Mouse (Mus musculus) lung, postnatal 25 days (tissue): ENCODE results near the gene Cnpy1.

ENCODE experiments used
- DNase-seq: peaks from one replicate; pipeline ENCODE4 v3.0.0; 2022; ENCODE audit warnings: low spot score

Gene Cnpy1

DNA sequence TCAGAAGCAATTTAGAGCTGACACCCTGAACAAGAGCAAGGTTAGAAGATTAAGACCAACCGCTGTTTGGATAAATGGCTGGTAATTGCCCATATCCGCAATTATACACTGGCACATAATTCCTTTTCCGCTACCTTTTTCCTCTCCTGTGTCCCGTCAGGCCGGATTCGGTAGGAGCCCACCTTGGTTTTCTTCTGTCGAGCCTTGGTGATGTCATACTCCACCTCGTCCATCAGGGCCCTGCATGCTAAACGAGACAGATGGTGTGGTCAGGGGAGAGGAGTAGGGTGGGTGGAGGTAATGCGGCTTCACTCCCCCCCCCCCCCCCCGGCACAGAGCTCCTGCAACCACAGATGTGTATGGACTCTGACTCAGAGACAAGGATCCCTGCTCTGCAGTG lies at the start of gene Cnpy1:
Gene Cnpy1 (minus strand): TSS at position 233 of the 400 bp plus-strand sequence.
- DNase-seq = no peak

DNA sequence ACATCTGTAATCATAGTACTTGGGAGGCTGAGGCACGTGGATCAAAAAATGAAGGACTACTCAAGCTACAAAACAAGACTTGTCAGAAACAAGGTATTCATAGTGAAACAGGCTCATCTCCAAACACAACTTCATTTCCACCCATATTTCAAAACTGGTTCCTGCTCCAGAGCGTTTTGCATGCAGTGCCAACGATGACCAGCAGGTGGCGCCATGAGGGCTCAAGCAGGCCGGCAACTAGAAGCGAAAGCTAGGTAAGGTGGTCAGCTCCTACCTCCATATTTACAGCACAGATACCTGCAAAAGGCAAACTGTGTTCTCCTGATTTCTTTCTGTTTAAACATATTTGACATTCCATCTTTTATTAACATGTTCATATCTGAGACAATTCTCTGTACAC lies 48.4 kb upstream of the Cnpy1 start:
- peak; percentile 84 for DNase-seq

DNA sequence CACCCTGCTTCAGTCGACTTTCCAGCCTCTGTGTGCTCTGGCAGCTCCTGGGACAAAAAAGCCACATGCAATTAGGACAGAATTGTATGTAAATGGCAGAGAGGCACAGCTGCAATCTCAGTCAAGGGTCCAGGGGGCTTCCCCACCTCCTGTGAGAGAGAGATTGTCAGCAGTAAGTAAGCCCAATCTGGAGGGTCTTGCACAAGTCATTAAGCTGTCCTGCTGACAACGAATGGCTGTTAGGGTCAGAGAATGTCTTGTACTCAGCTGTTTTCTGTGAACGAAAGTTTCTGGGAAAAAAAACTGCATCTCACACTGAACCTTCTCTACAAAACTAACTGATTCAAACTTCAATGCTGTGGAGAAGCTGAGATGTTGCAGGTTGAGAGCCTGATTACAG lies 46.7 kb upstream of the Cnpy1 start:
- no peak for DNase-seq

DNA sequence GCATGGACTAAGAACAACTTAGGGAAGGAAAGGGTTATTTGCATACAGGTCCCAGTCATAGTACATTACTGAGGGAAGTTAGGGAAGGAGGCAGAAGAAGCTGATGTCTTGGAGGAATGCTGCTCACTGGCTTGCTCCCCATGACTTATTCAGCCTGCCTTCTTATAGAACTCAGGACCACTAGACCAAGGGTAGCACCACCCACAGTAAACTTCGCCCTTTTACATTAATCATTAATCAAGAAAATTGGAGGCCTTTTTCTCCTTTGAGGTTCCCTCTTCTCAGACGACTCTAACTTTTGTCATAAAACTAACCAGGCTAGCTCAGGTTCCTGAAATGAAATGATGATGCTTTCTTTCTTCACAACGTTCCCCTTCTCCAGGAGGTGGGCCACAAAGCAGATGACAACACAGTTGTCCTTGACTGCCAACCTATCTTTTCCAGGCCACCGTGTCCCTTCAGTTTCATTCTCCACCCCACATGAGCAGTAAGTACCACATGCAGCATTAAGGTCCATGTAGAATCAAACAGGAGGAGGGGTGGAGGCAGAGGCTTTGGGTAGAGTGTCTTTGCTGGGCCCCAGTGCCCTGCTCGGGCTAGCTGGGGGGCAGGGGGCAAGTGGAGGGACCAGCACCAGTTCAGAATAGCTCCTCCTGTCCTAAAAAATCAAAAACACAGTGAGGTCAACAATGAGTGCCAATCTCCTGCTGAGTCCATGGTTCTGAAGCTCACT lies 45.7 kb upstream of the Cnpy1 start:
- DNase-seq = no peak

DNA sequence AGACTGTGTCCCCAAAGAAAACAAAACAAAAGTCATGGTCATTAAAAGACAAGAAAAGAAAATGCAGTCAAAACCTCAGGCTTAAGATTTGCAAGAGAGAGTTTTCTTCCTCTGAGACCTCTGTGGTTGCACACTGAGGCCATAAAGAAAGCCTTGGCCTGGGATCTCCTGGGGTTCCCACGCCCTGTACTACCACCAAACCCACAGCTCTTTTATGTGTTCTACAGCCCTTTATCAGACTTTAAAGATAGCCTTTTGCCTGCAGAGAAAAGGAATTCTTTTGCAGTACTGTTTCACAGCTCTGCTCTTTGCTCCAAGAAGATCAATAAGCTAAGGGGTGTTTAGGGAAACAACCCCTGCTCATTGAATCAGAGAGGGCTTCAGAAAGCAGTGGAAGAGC lies 45.0 kb upstream of the Cnpy1 start:
- DNase-seq = no peak

DNA sequence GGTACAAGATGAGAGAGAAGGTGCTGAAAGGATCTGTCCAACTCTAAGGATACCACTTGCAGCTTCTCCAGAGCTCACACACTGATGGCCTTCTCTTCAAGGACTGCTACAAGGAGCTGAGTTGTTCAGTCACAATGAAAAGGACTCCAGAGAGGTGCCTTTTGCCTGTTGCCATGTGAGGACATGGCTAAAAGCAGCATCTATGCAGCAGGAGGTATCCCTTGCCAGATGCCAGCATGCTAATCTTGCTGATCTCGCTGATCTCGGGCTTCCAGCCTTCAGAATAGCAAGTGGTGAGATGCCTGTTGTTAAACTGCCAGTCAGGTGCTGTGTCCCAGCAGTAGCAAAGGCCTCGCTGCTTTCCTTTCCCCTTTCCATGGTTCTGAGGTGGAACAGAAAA lies 43.5 kb upstream of the Cnpy1 start:
- DNase-seq = no peak

DNA sequence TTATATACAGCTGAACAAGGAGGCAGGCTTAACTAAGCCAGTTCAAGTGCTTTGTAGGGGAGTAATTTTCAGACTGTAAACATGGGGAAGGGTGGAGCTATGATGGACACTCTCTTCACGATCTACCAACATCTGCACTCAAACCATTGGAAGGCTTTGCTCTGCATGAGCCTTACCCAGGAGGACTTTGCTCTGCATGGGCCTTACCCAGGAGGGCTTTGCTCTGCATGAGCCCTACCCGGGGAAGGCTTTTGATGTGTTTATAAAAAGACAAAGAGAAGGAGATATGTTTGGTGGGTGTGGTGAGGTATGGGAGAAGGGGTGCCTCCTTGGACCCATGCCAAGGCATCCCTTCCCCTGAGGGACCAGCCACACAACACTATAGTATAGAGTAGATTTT lies 31.7 kb upstream of the Cnpy1 start:
- no peak for DNase-seq

DNA sequence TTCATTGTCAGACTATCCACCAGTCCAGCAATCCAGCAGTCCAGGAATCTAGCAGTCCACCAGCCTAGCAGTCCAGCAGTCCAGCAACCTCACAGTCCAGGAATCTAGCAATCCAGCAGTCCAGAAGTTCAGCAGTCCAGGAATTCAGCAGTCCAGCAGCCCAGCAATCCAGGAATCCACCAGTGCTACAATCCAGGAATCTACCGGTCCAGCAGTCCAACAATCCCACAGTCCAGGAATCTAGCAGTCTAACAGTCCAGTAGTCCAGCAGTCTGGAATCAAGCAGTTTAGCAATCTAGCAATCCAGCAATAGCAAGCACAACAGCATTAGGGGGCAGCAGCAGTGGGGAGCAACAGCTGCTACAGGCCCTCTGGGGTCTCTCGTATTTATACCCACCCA lies 27.2 kb upstream of the Cnpy1 start:
- no peak for DNase-seq

DNA sequence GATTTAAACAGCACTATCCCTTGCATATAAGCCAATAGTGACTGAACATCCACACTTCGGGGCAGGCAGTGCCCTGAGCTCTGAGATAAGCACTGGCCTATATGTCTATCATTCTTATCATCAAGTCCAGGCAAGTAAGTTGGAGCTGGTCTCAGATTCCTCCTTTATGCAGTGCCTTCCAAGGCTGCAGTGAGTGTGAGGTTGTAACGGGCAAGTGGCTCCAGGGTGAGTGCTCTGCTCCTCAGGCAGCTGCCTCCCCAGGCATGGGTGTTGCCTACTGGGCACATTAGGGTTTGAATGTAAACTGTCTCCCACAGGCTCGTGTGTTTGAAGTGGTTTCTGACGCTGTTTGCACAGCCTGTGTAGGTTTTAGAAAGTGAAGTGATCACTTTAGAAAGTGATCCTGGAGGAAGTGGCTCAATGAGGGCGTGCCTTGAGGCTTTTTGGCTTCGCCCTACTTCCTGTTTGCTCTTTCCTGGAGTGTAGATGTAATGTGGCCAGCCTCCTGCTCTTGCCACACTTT lies 23.9 kb upstream of the Cnpy1 start:
- peak; percentile 71 for DNase-seq

DNA sequence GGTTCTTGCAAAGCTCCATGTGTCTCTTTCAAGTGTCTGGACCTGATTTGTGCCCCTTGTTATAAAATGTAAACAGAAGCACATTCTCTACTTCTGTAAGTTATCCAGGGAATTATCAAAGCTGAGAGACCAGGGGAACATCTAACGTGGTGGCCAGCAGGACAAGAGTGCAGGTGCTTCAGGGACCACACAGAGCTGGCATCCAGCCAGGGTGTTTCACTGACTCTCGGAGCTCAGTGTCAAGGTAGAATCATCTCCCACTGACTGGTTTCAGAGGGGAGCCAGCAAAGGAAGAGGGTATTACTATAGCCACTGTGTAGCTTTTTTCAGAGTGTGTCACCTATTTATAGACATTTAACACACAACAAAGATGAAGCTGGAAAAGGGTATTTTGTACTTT lies 22.0 kb upstream of the Cnpy1 start:
- DNase-seq = no peak

DNA sequence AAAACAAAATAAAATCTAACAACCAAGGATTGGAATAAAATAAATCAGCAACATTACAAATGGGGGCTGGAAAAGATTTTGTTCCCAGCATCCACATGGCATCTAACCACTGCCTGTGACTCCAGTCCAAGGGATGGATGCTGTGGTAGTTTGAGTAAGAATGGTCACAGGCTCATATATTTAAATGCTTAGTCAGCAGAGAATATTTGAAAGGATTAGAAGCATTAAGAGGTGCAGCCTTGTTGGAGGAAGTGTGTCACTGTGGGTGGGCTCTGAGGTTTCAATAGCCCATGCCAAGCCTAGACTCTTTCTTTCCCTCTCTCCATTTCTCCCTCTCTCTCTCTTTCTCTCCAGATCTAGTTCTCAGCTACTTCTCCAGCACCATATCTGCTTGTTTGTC lies 20.0 kb upstream of the Cnpy1 start:
- DNase-seq = no peak

DNA sequence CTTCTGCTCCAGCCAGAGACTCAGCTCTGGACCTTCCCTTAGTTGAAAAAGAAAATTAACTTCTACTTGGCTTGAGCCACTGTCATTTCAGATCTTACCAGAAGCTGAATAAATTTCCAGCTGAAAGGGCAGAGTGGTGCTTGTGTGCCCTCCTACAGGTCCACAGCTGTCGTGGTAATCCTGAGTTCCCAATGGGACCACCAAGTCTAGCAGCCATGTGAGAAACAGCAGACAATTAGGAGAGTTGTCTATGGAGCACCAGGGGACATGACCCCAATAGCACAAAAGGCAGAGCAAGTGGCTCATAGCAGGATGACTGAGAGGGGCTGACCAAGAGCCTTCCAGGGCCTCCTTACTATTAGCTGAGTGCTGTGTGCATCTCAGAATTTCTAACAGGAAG lies 18.2 kb upstream of the Cnpy1 start:
- DNase-seq = no peak

DNA sequence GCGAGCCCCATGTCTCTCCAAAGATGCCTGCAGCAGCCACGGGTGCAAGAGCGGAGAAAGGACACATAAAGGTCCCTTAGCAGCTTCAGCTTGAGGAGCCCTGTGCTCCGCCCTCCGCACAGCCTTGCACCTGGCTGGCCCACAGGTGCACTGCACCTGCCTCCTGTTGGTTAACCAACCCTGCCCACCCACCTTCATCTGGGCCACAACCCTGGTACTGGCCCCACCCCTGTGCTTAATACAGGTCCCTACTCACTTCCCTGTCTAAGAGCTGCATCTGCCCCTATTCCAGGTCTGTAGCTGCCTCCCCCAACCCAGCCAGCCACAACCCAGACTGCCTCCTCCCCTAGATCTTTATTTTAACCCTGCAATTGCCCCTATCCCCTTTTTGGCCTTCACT lies 16.5 kb upstream of the Cnpy1 start:
- no peak for DNase-seq

DNA sequence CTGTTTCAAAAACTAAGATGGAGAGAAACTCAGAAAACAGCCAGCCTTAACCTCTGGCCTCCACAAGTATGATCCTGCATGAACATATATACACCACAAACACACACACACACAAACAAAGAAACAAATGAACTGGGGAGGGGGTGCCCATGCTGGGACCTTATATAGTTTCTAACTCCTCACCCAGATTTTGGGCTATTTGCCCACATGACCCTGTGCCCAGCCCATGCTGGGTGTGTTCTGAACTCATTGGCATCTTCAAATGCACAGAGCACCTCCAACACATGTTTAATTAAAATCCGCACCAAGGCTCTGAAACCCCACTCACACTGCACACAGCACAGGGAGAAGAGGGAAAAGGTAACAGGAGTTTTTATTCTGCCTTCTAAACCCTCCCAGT lies 14.3 kb upstream of the Cnpy1 start:
- DNase-seq = no peak

DNA sequence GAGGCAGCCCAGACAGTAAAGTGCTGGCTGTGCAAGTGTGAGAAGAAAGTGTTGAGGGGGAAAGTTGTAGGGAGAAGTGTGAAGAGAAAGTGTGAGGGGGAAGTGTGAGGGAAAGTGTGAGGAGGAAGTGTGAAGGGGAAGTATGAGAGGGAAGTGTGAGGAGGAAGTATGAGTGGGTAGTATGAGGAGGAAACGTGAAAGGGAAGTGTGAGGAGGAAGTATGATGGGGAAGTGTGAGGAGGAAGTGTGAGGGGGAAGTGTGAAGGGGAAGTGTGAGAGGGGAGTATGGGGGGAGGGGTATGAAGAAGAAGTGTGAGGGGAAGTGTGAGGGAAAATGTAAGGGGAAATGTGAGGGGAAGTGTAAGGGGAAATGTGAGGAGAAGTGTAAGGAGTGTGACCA lies 13.8 kb upstream of the Cnpy1 start:
- DNase-seq = no peak

DNA sequence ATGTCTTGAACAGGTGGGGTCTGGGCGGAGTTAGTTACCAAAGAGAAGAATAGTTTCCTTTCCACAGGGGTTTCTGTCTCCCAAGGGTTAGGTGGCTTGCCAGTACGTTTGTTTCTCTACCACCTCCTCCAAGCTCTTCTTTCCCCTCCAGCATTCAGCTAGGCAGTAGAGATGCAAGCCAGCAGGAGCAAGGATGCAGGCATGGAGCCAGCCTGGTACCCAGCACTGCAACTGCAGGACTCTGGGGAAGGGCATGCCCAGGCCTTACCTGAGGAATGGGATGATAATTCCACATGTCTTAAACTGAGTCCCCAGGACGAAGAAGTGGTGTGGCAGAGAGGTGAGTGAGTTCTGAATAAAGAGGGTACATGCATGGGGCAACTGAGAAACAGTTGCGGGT lies 12.2 kb upstream of the Cnpy1 start:
- no peak for DNase-seq

DNA sequence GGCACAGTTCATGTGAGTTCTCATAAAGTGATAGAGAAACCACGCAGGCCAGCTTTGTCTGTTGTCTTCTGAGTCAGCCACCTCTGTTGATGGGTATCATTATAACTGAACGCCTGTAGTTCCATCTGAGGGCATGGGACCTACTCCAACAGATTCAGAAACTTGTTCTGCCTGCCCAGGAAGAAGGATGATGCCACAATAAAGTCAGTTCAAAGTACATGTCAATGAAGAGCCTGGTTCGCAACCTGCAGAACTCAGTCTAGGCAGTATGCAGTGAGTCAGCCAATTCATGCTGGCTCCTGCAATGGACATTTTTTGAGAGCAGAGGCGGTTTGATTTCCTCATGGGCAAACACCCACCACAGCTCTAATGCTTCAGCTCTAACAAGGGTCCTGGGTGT lies 7.4 kb upstream of the Cnpy1 start:
- no peak for DNase-seq

DNA sequence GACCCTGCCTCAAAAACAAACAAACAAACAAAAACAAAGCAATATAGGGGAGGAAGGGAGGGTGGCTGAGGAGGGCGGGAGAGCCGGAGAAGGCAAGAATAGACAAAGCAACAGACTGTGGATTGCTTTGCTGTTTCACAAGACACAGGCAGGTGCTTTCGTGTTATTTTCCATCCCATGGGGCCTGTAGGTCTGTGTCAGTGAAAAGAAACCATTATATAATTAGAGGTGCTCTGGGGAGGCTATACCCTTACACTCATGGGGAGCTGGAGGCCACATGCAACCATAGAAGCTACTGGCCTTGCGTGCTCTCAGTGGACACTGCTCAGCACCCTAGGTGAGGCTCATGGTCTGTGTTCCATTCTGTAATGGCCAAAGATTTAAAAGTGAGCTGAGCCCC lies 6.7 kb upstream of the Cnpy1 start:
- no peak for DNase-seq

DNA sequence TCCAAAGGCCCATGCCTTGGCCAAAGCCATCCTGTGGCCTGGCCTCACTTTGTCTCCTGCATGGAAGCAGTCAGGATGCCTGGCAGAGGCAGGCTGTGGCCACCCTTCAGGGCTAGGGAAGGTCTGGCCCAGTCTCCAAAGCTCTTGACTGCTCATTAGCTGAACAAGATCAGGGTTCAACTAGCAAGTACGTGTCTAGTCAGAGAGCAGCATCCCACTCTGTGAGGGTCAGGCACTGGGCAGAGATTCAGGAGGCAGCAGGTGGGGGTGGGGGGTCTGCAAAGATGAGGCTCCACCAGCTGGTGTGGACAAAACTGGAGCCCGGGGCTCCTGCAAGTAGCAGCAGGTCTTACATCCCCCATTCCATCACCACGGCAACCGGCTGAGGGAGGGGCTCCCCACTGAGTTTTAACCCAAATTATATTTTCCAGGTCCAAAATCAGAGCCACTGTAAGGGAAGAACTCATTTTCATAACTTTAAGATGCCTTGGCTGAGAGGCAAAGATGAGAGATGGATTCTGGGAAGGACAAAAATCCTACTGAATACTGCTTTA lies 5.7 kb upstream of the Cnpy1 start:
- no peak for DNase-seq

DNA sequence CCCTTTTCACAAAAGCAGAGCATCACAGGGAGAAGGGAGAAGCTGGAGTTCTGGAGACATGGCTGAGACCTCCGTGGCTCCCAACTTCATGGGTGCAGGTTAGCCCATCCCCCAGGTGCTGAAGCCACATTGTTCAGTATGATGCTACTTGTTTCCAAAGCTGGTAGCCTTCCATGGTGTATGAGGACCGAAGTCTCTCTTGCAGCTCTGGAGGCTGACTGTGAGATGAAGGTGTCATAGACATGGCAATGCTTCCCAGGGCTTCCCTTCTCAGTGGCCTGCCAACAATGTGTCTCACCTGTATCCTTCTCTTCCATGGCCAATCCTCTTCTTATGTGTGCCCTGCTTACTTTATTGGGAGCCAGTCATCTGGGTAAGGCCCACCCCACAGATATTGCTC lies 4.9 kb upstream of the Cnpy1 start:
- no peak for DNase-seq

DNA sequence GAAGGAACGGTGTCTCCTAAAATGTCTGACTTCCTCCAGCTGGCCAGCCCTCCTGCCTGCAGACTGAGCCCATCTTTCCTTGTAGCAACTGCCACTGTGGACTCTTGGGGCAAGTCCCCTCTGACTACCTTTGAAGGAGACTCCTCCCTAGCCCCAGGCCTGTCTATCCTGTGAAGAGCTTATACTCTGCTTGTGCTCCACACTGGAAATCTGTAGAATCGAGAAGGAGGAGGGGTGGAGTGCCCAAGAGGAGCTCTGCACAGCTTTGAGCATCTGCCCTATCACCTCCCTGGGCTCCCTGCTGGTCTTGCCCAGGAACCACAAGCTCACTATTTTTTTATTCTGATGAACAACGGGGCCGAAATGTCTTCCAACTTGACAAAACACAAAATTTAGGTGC lies 485 bp downstream of the Cnpy1 start:
- no peak for DNase-seq

DNA sequence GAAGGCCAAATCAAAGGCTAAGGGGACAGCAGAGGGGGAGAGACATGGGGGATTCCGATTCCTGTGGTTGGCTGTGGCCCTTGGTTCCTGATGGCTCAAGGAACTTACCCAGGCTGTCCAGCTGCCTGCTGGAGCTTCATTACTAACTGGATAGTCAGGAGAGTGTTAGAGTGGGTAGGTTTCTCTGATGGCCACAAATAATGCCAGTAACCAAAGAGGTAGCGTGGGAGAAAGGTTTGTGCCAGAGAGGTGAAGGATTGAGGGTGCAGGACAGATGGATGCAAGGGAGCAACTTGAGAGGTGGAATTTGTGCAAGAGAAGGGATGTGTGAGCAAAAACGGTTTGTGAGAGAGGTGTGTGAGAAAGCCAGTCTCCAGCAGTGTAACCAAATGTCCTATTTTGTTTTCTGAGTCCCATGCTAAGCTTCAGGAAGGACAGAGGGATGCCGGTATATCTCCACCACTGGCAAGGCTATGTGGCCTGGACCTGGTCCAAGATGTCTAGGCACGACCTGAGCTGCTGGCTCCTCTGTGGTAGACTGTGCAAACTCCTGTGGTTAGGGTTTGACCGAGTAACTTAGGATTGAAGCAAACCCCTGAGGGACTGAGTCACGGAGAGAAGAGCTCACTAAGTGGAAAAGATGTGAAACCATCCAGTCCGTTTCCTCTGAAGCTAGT lies 2.0 kb downstream of the Cnpy1 start:
- DNase-seq = no peak

DNA sequence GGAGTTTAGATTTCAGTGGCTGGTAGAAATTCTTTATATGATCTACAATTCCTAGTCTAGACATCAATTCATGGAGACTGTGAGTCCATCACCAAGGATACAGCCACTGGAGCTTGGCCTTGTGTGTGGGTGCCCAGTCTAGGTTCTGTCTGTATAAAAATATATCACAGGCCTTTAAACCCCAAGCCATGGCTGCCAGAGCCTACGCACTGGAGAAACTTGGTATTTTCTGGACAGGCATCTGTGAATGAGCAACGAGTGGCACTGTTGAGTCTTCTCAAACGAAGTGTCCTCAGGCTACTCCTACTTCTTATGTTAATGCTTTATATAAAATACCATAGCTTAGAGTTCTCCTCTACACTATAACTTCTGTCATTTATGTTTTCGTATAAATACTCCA lies 4.2 kb downstream of the Cnpy1 start:
- no peak for DNase-seq

DNA sequence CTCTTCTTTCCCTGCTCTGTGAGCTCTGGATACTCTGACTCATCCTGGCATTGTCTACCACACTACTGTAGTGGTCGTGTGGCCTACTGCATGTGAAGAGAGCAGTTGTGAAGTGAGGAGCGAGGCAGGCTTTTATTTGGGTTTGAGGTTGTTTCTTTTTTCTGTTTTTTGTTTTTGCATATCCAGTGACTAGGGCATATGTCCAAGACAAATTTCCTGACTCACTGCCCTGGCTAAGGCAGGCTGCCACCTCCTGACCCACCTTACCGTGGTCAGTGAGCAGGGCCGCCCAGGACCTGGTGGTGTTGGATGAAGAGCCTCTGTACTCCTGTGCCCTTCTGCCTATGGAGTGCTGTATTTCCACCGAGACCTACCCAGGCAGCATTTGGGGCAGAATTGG lies 5.8 kb downstream of the Cnpy1 start:
- DNase-seq = no peak
